Mouse (Mus musculus) ES-E14 (cell line): ENCODE results near the gene Olfr1341.

Experiments
- CHD2 ChIP-seq: IDR thresholded peaks from 2 replicates; pipeline ENCODE4 v1.6.1; 2014; ENCODE audit warnings: mild to moderate bottlenecking, low read depth, low read length, inconsistent platforms
- HCFC1 ChIP-seq: IDR thresholded peaks from 2 replicates; pipeline ENCODE4 v1.6.1; 2012; ENCODE audit warnings: low read length, inconsistent platforms, borderline replicate concordance; ENCODE audit not compliant: insufficient read depth
- ZC3H11A ChIP-seq: IDR thresholded peaks from 2 replicates; pipeline ENCODE4 v1.6.1; 2012; ENCODE audit warnings: low read depth, mild to moderate bottlenecking, inconsistent platforms, low read length, borderline replicate concordance
- ZNF384 ChIP-seq: IDR thresholded peaks from 2 replicates; pipeline ENCODE4 v1.6.1; 2012; ENCODE audit warnings: low read depth, low read length, inconsistent platforms

DNA sequence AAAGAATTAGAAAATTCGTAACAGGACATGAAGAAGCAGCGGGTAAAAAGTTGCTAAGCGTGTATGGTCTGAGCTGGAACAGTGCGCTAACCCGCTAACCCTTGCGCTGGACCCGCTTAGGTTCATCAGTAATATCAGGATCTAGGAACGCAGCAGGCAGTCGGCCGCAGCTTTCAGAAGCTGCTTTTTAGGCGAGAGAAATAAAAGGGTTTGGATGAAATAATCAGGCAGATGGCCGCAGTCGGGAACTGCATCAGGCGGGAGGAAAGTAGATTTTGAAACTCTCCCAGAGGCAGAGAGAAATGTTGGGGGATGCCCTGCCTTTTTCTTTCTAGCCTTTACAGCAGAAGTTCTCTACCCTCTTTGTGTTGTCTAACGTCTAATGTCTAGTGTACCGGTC lies 38.6 kb downstream of the Olfr1341 start:
- no peak for TF ChIP-seq ZNF384
- TF ChIP-seq HCFC1 = no peak
- TF ChIP-seq ZC3H11A = no peak
- no peak for TF ChIP-seq CHD2
